Mouse (Mus musculus) small intestine, adult 2 months (tissue): Measurements from ENCODE around the gene Rab10.
A peak's percentile ranks its signal among the peaks of the same experiment; 100 is the strongest.

Experiments used
- CTCF ChIP-seq: fragments of 200-500 bp; IDR thresholded peaks from 2 replicates; pipeline ENCODE4 v1.5.1; 2012; ENCODE audit warnings: low read depth, mild to moderate bottlenecking, control low read depth, inconsistent platforms, low read length, moderate library complexity, mixed read lengths; ENCODE audit not compliant: insufficient replicate concordance, insufficient read length; ENCODE audit errors: extremely low read depth
- POLR2A ChIP-seq: fragments of 200-500 bp; IDR thresholded peaks from 2 replicates; pipeline ENCODE4 v1.6.1; 2012; ENCODE audit warnings: low read depth, mild to moderate bottlenecking, control low read depth, inconsistent platforms, low read length, moderate library complexity

- TF ChIP-seq CTCF (peak; percentile 84), POLR2A (no peak)
Measured at GRCm38 (mm10) chr12:3235646-3236161, 74.1 kb downstream of the Rab10 start.
